Mouse (Mus musculus): ENCODE results near the gene Cnih3. TPM values are rescaled to one million over a fixed set of nuclear protein-coding genes. Genes with fewer than 3 reads are reported as not detected.
A peak's percentile ranks its signal among the peaks of the same experiment; 100 is the strongest.

Cnih3 gene
- polyA plus RNA-seq, 1 experiment: 0.37 TPM

DNA sequence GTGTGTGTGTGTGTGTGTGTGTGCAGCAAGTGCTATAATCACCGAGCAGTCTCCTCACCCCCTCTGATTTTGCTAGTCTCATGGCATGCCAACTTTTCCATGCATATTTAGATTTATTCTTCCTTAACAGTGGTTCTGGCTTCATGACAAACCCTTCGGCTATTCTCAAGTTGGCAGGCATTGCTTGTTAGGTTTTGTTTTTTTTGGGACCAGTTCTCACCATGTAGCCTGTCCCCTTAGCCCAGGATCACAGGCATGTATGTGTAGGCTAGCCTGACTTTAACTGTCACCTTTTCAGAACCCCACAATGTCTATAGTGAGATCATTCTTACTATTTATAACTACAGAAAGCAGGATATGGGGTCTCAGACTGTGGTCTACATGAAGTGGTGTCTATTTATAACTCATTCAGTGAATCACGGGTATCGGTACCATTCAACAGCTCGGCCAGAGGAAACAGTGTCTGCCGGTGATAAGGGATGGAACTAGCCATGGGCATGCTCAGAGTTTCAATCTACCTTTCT lies 94.2 kb downstream of the Cnih3 start:
- peak overlapping the region; percentile 29 for H3K4me2 ChIP-seq (ENCODE audit: low read depth)
- H3ac ChIP-seq (ENCODE audit: control insufficient read depth, insufficient read length): no peak overlapping the region
- TF ChIP-seq TCF3 (IDR thresholded peaks at IDR 0.05; ENCODE audit: insufficient read length, low read depth): no peak
- no peak for TF ChIP-seq MYOG (IDR thresholded peaks at IDR 0.05; ENCODE audit: control insufficient read depth in 1 of 3, insufficient read depth in 1 of 3, insufficient read length in 2 of 3, low read depth in 2 of 3)
- no peak for TF ChIP-seq POLR2AphosphoS2 (IDR thresholded peaks at IDR 0.05; ENCODE audit: insufficient read length, low read depth)
- TF ChIP-seq CEBPB (IDR thresholded peaks at IDR 0.05; ENCODE audit: insufficient read depth, poor library complexity, severe bottlenecking): no peak
- no peak for TF ChIP-seq REST (IDR thresholded peaks at IDR 0.05; ENCODE audit: insufficient read depth, insufficient read length)
- TF ChIP-seq MAX (IDR thresholded peaks at IDR 0.05; ENCODE audit: low read depth): no peak

DNA sequence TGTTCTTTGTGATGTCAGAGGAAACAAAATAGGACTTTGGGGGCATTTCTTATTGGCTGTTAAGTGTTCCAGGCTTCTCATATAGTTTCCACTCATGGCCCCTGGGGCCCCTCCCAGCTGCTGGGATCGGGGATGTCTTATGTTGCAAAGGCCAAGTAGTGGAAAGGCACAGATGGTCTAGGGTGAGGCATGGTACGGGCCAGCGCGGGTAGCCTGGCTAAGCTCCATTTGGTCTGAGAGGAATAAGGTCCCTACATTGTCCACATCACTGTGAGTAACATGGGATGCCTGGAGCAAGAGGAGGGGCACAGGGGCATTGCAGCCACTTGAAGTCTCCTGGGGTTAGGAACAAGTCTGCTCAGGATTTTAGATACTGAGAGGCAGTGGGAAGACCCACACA lies 95.1 kb downstream of the Cnih3 start:
- no peak overlapping the region for H3ac ChIP-seq (ENCODE audit: control insufficient read depth, insufficient read length)
- TF ChIP-seq REST (IDR thresholded peaks at IDR 0.05; ENCODE audit: insufficient read depth, insufficient read length): no peak
- no peak for TF ChIP-seq SRF (IDR thresholded peaks at IDR 0.05; ENCODE audit: control insufficient read depth, insufficient read length, low read depth)
- TF ChIP-seq E2F4 (IDR thresholded peaks at IDR 0.05; ENCODE audit: insufficient read depth): no peak
- no peak for TF ChIP-seq MAX (IDR thresholded peaks at IDR 0.05; ENCODE audit: low read depth)
- TF ChIP-seq POLR2A (IDR thresholded peaks at IDR 0.05; ENCODE audit: insufficient read length, low read depth): no peak
- TF ChIP-seq TCF12 (IDR thresholded peaks at IDR 0.05; ENCODE audit: insufficient read depth, poor library complexity, severe bottlenecking): no peak
- no peak for TF ChIP-seq USF1 (IDR thresholded peaks at IDR 0.05; ENCODE audit: low read depth)
- no peak for TF ChIP-seq POLR2AphosphoS2 (IDR thresholded peaks at IDR 0.05; ENCODE audit: insufficient read length, low read depth)
- no peak for TF ChIP-seq CEBPB (IDR thresholded peaks at IDR 0.05; ENCODE audit: insufficient read depth, poor library complexity, severe bottlenecking)
- TF ChIP-seq MYOG (IDR thresholded peaks at IDR 0.05; ENCODE audit: control insufficient read depth in 1 of 3, insufficient read depth in 1 of 3, insufficient read length in 2 of 3, low read depth in 2 of 3): no peak
- TF ChIP-seq TCF3 (IDR thresholded peaks at IDR 0.05; ENCODE audit: insufficient read length, low read depth): no peak
- TF ChIP-seq MYOD1 (IDR thresholded peaks at IDR 0.05; ENCODE audit: control insufficient read depth in 1 of 3, insufficient read length in 2 of 3, low read depth in 2 of 3): no peak
- H3K79me2 ChIP-seq (ENCODE audit: control insufficient read depth, insufficient read depth): no peaks in the 10 kb centered on the region
- no peaks in the 10 kb centered on the region for H3K36me3 ChIP-seq (ENCODE audit: control insufficient read depth, insufficient read depth)
- no peak overlapping the region for H3K4me3 ChIP-seq
- H3K4me2 ChIP-seq (ENCODE audit: low read depth): no peak overlapping the region
- no peaks in the 10 kb centered on the region for H3K27me3 ChIP-seq (ENCODE audit: control insufficient read depth, insufficient read depth, insufficient read length)

More for the DNA sequence above, 94.2 kb downstream of the Cnih3 start:
- H3K27me3 ChIP-seq (ENCODE audit: control insufficient read depth, insufficient read depth, insufficient read length): no peaks in the 10 kb centered on the region
- no peaks in the 10 kb centered on the region for H3K36me3 ChIP-seq (ENCODE audit: control insufficient read depth, insufficient read depth)
- no peaks in the 10 kb centered on the region for H3K79me2 ChIP-seq (ENCODE audit: control insufficient read depth, insufficient read depth)
- H3K4me3 ChIP-seq: no peak overlapping the region

DNA sequence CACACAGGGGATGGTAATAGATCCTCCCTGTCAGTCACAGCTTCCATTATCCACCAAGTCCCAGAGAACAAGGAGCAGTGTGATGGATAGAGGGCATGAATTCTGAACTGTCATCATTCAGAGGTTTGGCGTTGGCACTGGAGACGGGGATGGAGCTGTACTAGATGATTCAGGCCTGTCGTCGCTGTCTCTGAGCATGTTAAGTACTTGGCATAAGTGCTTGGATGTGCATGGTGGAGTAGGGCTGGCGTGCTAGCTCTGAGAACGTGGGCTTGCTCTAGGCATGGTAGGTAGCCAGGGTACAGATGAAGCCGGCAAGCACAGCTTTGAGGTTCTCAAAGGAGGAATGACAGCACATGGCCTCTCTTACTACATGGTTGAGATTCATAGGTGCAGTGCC lies 95.6 kb downstream of the Cnih3 start:
- no peaks in the 10 kb centered on the region for H3K36me3 ChIP-seq (ENCODE audit: control insufficient read depth, insufficient read depth)
- H3K4me2 ChIP-seq (ENCODE audit: low read depth): no peak overlapping the region
- no peaks in the 10 kb centered on the region for H3K27me3 ChIP-seq (ENCODE audit: control insufficient read depth, insufficient read depth, insufficient read length)
- TF ChIP-seq MYOD1 (IDR thresholded peaks at IDR 0.05; ENCODE audit: control insufficient read depth in 1 of 3, insufficient read length in 2 of 3, low read depth in 2 of 3): no peak
- no peak for TF ChIP-seq SRF (IDR thresholded peaks at IDR 0.05; ENCODE audit: control insufficient read depth, insufficient read length, low read depth)
- TF ChIP-seq USF1 (IDR thresholded peaks at IDR 0.05; ENCODE audit: low read depth): no peak
- TF ChIP-seq POLR2A (IDR thresholded peaks at IDR 0.05; ENCODE audit: insufficient read length, low read depth): no peak
- no peak for TF ChIP-seq CEBPB (IDR thresholded peaks at IDR 0.05; ENCODE audit: insufficient read depth, poor library complexity, severe bottlenecking)
- TF ChIP-seq REST (IDR thresholded peaks at IDR 0.05; ENCODE audit: insufficient read depth, insufficient read length): no peak
- TF ChIP-seq TCF3 (IDR thresholded peaks at IDR 0.05; ENCODE audit: insufficient read length, low read depth): no peak
- no peak for TF ChIP-seq E2F4 (IDR thresholded peaks at IDR 0.05; ENCODE audit: insufficient read depth)
- no peak for TF ChIP-seq POLR2AphosphoS2 (IDR thresholded peaks at IDR 0.05; ENCODE audit: insufficient read length, low read depth)
- no peak for TF ChIP-seq TCF12 (IDR thresholded peaks at IDR 0.05; ENCODE audit: insufficient read depth, poor library complexity, severe bottlenecking)
- TF ChIP-seq MYOG (IDR thresholded peaks at IDR 0.05; ENCODE audit: control insufficient read depth in 1 of 3, insufficient read depth in 1 of 3, insufficient read length in 2 of 3, low read depth in 2 of 3): no peak
- TF ChIP-seq MAX (IDR thresholded peaks at IDR 0.05; ENCODE audit: low read depth): no peak
- no peak overlapping the region for H3K4me3 ChIP-seq
- no peak overlapping the region for H3ac ChIP-seq (ENCODE audit: control insufficient read depth, insufficient read length)
- no peaks in the 10 kb centered on the region for H3K79me2 ChIP-seq (ENCODE audit: control insufficient read depth, insufficient read depth)

DNA sequence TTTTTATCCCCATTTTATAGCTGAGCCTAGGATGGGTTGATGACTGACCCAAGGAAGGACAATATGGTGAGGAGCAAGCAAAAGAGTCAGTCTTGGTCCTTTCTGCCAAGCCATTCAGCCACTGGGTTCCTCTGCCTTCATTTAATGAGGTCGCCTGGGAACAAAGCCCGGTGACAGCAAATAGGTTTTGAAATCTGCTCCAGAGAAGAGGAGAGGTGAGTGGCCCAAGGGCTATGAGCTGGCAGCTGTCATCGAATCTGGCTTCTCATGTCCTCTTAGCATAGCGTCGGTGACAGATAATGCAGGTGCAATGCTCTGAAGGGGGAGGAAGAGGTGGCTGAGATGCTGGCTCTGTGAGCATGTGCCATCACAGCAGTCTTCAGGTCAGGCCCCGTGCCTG lies 100.7 kb downstream of the Cnih3 start:
- TF ChIP-seq E2F4 (IDR thresholded peaks at IDR 0.05; ENCODE audit: insufficient read depth) (no peak), MYOG (IDR thresholded peaks at IDR 0.05; ENCODE audit: control insufficient read depth in 1 of 3, insufficient read depth in 1 of 3, insufficient read length in 2 of 3, low read depth in 2 of 3) (no peak)
- Histone ChIP-seq H3K79me2 (ENCODE audit: control insufficient read depth, insufficient read depth) (no peaks in the 10 kb centered on the region), H3K27me3 (ENCODE audit: control insufficient read depth, insufficient read depth, insufficient read length) (no peaks in the 10 kb centered on the region), H3K4me3 (no peak overlapping the region), H3K4me2 (ENCODE audit: low read depth) (no peak overlapping the region), H3ac (ENCODE audit: control insufficient read depth, insufficient read length) (no peak overlapping the region), H3K36me3 (ENCODE audit: control insufficient read depth, insufficient read depth) (no peaks in the 10 kb centered on the region)

DNA sequence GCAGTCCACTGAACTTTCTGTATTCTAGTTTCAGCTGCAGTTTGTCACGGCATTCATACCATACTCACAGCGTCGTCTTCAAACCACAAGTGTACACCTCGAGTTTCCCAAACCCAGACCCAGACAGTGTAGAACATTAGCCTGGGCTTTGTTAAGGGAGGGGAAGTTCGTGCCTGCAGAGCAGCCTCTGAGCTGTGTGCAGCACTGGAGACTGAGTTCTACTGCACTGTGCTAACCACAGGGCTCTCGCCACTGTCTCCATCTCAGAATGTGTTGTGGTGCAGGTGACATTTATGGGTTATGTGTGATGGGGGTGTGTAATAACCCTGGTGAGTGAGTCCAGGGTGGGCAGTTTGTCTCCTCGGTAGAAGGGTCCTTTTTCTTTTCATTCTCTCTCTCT lies 104.5 kb downstream of the Cnih3 start:
- Histone ChIP-seq H3ac (ENCODE audit: control insufficient read depth, insufficient read length) (no peak overlapping the region), H3K27me3 (ENCODE audit: control insufficient read depth, insufficient read depth, insufficient read length) (no peaks in the 10 kb centered on the region), H3K4me3 (no peak overlapping the region), H3K79me2 (ENCODE audit: control insufficient read depth, insufficient read depth) (no peaks in the 10 kb centered on the region), H3K36me3 (ENCODE audit: control insufficient read depth, insufficient read depth) (no peaks in the 10 kb centered on the region), H3K4me2 (ENCODE audit: low read depth) (no peak overlapping the region)
- TF ChIP-seq USF1 (IDR thresholded peaks at IDR 0.05; ENCODE audit: low read depth): no peak
